Mouse (Mus musculus) bone marrow, adult 2 months (tissue): ENCODE measurements around the gene Ptpre. TPM values are rescaled to one million over a fixed set of nuclear protein-coding genes. Genes with fewer than 3 reads are reported as not detected.

Experiments
- H3K27ac ChIP-seq: fragments of 200-500 bp; 2 replicates; pipeline ENCODE4 v1.5.1; 2012; ENCODE audit warnings: low read depth, mild to moderate bottlenecking, control low read depth, inconsistent platforms, low read length; ENCODE audit not compliant: control insufficient read depth, poor library complexity, insufficient read depth
- H3K4me1 ChIP-seq: fragments of 200-500 bp; 2 replicates; pipeline ENCODE4 v1.6.1; 2011; ENCODE audit warnings: low read length; ENCODE audit not compliant: control insufficient read depth, insufficient read depth
- H3K4me3 ChIP-seq: fragments of 200-500 bp; replicated peaks from 2 replicates; pipeline ENCODE3; 2011; ENCODE audit warnings: mild to moderate bottlenecking, low read depth, low read length, control low read depth; ENCODE audit not compliant: control insufficient read depth
- CTCF ChIP-seq: fragments of 200-500 bp; IDR thresholded peaks from 2 replicates; pipeline ENCODE4 v1.5.1; 2011; ENCODE audit warnings: low read length, control low read depth; ENCODE audit not compliant: control insufficient read depth, insufficient read depth
- POLR2A ChIP-seq: fragments of 200-500 bp; IDR thresholded peaks from 2 replicates; pipeline ENCODE4 v1.6.1; 2011; ENCODE audit warnings: low read depth, mild to moderate bottlenecking, control low read depth, low read length, borderline replicate concordance; ENCODE audit not compliant: control insufficient read depth
- WGBS: fragments of 180-500 bp; shearing (Covaris S2); methylation state at CpG from one replicate; pipeline ENCODE4 v1.1.7; 2018; 5-methylcytosine and 5-hydroxymethylcytosine counted together
- polyA plus RNA-seq: library from polyadenylated mRNA; stranded (reverse); fragments of >200 nt; gene quantifications from 2 replicates; pipeline ENCODE4 v1.2.4, GENCODE M21; 2011; ENCODE audit warnings: low replicate concordance; ENCODE audit not compliant: missing spikeins, insufficient read depth, insufficient read length

Ptpre gene
- polyA plus RNA-seq, 1 experiment = 27.7 TPM

DNA sequence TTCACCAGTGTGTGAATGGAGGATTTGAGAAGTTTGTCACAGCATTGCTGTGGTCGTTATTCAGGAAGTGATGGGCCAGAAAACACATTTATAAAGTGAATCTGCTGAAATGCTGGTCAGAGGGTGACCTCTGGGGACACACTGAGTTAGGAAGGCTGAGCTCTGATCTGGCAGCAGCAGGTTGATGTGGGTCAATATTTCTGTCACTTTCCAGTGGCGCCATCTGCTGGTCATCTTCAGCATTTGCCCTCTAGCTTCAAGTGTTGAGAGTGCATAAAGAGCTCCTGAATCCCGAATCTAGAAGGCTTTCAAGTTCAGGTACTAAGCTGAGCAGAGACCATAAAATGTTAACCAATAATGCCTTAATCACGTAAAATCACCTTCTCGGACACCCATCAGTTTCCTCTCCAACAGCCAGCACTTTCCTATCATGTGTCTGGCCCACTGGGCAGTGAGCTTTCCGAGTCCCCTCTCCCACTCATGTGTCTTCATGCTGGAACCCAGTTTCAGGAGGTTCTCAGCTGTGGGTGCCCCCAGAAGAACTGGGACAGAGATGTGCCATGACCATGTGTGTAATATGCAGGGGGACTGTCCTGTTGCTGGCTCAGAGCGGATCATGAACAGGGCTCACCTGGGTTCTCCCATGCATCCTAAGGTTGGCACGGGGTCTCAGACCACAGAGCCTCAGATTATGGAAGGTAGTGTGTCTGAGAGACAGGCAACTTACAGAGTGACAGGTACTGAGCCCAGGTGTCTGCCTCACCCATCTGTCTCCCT lies 94.7 kb downstream of the Ptpre start:
- TF ChIP-seq POLR2A = no peak
- peak; percentile 82 for TF ChIP-seq CTCF
- H3K4me3 ChIP-seq = no peak overlapping the region
- no peak overlapping the region for H3K27ac ChIP-seq
- peaks cover 5% of the 10 kb centered on the region for H3K4me1 ChIP-seq
- 45% methylated on average over 8 of the region's 8 CpGs for WGBS

DNA sequence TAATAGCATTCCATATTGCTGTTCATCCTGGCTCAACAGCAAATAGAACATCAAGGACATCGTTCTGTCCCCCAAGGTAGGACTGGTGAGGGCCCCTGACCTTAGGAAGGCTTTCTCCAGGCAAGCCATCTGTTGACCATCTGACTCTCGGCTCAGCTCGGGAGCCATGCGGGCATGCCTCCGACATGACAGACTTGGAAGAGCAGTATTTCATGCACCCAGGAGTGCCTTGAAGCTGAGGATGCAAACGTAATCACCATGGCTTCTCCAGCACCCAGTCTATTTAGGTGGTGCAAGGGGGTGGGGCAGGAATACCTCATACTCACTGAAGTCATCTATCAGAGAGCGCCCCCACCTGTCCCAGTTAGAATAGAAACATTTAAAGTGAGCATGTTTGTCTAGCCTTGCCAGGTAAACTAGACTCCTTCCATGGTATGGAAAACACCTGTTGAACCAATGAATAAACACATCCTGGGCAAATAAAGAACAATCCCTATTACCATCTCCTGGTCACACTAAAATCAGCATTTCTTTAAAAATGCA lies 95.5 kb downstream of the Ptpre start:
- Histone ChIP-seq H3K27ac (no peak overlapping the region), H3K4me3 (no peak overlapping the region), H3K4me1 (peaks cover 6% of the 10 kb centered on the region)
- 80% methylated on average over 7 of the region's 7 CpGs for WGBS
- TF ChIP-seq POLR2A (no peak), CTCF (no peak)

DNA sequence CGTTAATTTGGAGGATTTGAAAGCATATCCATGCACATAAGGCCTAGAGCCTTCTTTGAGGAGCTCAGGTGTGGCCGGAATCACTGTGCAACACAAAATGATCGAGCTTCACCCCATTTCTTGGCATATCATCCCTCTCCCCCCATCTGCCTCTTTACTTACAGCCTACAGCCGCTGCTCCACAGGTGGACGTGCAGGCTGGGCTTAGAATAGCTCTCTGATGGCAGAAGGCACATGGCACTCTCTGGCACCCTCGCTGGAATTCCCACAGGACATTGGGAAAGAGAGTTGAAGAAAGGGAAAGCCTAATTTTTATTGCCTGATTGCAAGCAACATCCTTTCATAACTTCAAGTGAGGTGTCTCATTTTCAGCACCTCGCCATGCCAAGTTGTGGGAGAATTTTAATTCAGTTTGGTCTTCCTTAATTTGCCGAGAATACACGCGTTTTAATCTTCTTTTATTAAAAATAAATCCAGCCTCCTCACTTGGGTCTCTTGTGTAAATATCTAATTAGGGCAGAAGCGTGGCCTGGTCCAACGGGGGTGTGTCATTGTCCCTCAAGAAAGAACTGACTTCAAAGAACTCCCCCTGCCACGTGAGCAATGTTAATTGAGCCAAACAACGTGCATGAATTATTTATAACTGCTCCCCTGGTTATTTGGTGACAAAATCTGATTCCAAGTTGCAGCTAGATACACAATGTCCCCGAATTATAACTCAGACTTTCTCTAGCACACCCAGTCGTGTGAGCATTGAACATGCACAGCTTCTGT lies 97.8 kb downstream of the Ptpre start:
- Histone ChIP-seq H3K27ac (peak overlapping the region; percentile 57), H3K4me1 (peaks cover 8% of the 10 kb centered on the region), H3K4me3 (no peak overlapping the region)
- TF ChIP-seq POLR2A (no peak), CTCF (no peak)
- 66% methylated on average over 16 of the region's 16 CpGs for WGBS

DNA sequence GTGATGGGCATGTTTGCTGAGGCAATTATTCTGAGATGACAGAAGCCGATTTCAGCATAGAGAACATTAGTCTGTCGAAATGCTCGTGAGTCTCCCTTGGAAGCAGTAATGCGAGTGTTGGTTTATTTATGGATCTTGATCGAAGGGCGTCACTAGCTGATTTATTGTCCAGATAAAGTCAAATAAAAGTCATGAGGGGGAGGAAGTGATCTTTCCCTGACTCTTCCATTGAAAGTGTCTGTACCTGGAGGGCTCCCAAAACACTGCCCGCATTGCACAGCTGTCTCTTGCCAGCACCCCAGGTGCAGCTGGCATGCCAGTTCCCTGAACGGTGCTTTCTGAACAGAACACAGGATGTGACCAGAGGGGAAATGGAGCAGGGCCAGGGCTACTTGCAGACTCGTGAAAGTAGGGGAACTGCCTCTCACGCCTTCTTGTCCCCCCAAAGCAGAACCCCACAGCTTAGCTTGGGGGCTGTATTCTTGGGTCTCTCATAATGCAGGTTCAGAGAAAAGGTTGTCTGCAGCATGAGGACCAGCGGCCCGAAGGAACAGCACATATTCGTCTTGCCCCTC lies 100.2 kb downstream of the Ptpre start:
- 15% methylated on average over 13 of the region's 13 CpGs for WGBS
- H3K4me1 ChIP-seq = peaks cover 10% of the 10 kb centered on the region
- no peak overlapping the region for H3K4me3 ChIP-seq
- H3K27ac ChIP-seq = peak overlapping the region; percentile 36
- TF ChIP-seq CTCF (no peak), POLR2A (no peak)

DNA sequence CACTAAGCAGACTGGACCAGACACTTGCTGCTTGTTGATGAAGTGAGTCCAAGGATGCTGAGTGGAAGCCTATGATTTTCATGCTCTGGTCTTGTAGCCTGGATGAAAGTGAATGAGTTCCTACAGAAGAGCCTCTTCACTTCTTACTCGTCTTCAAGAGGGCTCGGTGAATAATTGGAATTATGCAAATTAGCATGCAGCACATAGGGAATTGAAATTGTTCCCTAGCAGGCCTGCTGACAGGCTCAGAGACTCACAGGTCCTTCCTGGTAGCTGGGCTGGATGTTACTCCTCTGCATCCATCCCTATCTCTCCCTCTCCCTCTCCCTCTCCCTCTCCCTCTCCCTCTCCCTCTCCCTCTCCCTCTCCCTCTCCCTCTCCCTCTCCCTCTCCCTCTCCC lies 102.1 kb downstream of the Ptpre start:
- no peak for TF ChIP-seq POLR2A
- TF ChIP-seq CTCF = no peak
- Histone ChIP-seq H3K4me3 (no peak overlapping the region), H3K4me1 (peaks cover 12% of the 10 kb centered on the region), H3K27ac (no peak overlapping the region)
- 37% methylated on average over 2 of the region's 2 CpGs for WGBS

DNA sequence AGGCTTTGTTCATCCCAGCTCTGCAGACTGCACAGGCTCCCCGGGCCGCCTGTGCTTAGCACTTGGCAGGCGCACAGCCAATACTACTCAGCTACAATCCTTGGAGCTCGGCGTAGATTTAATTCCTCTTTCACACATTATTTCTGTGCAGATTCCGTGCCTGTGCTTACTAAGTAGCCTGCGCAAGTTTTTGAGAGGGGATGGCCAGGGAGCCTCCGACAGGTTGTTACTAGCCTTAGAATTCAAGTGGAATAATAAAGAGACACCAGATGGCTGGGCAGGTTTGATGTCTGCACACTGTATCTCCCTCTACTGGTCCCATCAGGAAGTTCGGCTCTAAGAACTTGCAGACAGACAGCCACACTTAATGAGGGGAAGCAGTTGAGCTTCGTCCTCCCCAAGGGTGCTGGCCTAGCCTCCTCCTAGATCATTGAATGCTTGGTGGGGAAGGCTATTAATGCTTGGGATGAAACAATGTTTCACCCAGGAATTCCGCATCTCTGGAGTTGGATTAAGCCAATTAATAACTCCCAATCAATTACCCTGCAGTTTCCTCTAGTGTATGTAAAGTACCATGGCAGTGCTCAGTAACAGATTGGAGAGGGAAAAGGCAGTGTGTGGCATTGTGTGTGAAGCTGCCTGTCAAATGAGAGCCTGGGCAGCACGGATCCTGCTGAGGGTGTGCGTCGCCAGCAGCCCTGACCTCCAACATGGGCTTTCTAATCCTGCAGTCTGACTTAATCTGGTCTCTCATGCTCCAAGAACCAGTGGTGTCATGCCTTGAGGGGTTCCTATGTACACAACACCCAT lies 104.6 kb downstream of the Ptpre start:
- H3K4me3 ChIP-seq = no peak overlapping the region
- no peak overlapping the region for H3K27ac ChIP-seq
- H3K4me1 ChIP-seq = peaks cover 10% of the 10 kb centered on the region; the same call in 1 of the 2 replicates
- peak; percentile 44 for TF ChIP-seq CTCF
- TF ChIP-seq POLR2A = no peak
- WGBS = 54% methylated on average over 14 of the region's 14 CpGs

DNA sequence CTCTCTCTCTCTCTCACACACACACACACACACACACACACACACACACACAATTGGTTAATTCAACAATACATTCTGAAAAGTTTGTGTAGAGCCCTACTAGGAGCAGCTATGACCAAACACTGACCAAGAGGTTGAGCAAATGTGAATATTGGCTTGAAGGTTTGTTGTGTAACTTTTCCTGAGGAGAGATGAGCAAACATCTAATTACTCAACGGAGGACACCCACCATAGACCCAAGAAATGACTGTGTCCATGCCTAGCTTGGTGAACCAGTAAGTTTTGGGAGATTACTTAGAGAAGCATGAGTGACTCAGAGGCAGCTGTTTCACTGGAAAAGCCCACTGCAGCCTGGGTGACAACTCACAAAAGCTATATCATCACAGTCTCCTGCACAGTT lies 107.2 kb downstream of the Ptpre start:
- peak overlapping the region; percentile 64; the same call in 1 of the 2 replicates for H3K27ac ChIP-seq
- H3K4me3 ChIP-seq = no peak overlapping the region
- WGBS = 44% methylated on average over 1 of the region's 1 CpGs
- no peak for TF ChIP-seq POLR2A
- peaks cover 7% of the 10 kb centered on the region; the same call in 1 of the 2 replicates for H3K4me1 ChIP-seq

DNA sequence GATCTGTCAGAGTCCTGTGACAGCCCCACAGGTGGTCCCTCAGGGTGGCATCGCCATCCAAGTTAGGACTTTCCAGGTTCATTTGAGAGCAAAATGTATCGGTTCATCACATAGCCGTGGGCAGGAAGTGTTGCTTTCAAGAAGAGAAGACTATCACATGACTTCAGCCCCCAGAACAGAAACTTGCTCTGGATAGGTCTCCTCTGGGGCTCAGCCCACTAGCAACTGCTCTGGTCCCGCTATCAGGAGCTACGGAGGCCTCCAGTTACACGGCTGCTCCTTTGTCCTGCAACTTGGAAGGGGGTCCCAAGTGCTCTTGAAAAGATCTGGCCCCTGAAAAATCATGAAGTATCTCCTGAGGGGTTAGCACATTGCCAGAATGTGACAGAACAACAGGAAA lies 109.7 kb downstream of the Ptpre start:
- H3K4me3 ChIP-seq = no peak overlapping the region
- no peak for TF ChIP-seq CTCF
- TF ChIP-seq POLR2A = no peak
- WGBS = 60% methylated on average over 6 of the region's 6 CpGs
- H3K27ac ChIP-seq = peak overlapping the region; percentile 61
- peaks cover 8% of the 10 kb centered on the region; the same call in 1 of the 2 replicates for H3K4me1 ChIP-seq
